Mouse (Mus musculus) gastrocnemius, postnatal 36 days (tissue): ENCODE data around the gene Olfr1406. TPM values are rescaled to one million over a fixed set of nuclear protein-coding genes. Genes with fewer than 3 reads are reported as not detected.
"Not testable (repeated sequence)": the region's sequence is repeated elsewhere in the genome, so short reads cannot be mapped to it uniquely, and the experiment has no call there.

Experiments used
- DNase-seq, 2 experiments: peaks; one replicate each; pipeline ENCODE4 v3.0.0; 2022
- intact Hi-C: fragments of 180-260 bp; cut with DNase I; formaldehyde crosslinking; loops from one replicate; pipeline ENCODE4 v1.15.1; 2025
- long read RNA-seq, 2 experiments: library from polyadenylated mRNA; stranded (forward); transcript quantifications; one replicate each; pipeline ENCODE4 v2.0.0; 2021
- total RNA-seq, 2 experiments: library from RNA; stranded (reverse); gene quantifications; 2 replicates each; pipeline ENCODE4 v1.2.3; 2021

The Olfr1406 gene
- not detected for total RNA-seq
- long read RNA-seq, experiment 1: 0 reads
- long read RNA-seq, experiment 2: 0 reads

- intact Hi-C loops: no loop called here
- no peak for DNase-seq
Measured at GRCm38 (mm10) chr1:173190540-173190939, at the start of gene Olfr1406. TSS of gene Olfr1406 (minus strand) at chr1:173190640.

DNA sequence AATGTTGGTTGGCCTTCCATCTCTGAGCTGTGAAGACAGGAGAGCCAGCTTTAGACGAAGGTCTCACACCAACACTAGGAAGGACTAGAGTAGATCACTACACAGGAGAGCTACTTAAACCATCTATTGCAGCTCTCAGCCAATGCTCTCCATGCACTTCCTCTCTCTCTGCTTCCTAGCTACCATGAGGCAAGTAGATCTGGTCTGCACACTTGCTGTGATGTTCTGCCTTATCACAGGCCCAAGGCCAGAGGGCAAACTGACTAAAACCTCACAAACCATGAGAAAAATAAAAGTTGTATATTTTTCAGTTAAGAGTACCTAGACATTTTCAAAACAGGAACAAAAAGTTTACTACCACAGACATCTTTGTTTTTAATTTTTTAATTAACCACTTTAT lies 46.6 kb upstream of the Olfr1406 start:
- intact Hi-C loops, DNase-seq: not testable (repeated sequence)

DNA sequence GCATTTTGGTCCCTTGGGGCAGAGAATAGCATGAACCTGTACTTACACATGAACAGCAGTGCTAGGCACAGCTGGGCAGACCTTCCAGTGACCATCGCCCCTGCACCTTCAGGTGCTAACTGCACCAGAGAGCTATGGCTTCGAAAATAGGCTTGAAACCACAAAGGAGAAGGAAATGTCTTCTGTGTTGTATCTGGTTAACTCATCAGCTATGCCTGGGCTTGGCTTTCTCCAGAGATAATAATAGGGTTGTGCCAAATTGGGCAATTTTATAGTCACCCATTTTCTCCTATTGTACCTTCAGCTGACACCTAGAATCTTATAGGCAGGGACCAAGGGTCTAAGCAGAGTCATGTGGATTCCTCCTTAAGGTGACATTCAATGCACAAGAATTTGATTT lies 36.6 kb upstream of the Olfr1406 start, which contains the start of gene Fcer1a:
Gene Fcer1a, minus strand, starts transcription at position 134 of the 400 bp plus-strand sequence.
- intact Hi-C loops: no loop called here
- no peak for DNase-seq

DNA sequence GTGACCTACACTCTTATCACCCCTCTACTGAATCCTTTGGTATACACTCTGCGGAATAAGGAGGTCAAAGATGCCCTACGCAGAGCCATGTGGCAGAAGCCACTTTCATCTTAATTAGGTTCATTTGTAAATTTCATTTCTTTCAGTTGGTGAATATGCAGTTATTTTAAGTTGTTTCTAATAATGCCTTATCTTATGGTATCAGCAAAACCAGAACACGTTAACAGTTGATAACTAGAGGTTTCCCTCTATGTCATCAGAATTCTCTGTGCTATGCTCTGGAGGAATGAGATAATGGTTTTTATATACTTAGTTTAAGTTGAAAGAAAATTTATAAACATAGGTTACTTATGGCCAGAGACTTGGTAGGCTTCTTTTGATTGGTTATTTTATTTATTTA lies 26.0 kb upstream of the Olfr1406 start:
- DNase-seq: no peak
- intact Hi-C loops: no loop called here

GRCm38 (mm10) chr1:173212092-173212491 lies 21.7 kb upstream of the Olfr1406 start, which contains the start of gene Olfr1404:
TSS of gene Olfr1404 (plus strand) at chr1:173212392.
- no peak for DNase-seq
- intact Hi-C loops: no loop called here

DNA sequence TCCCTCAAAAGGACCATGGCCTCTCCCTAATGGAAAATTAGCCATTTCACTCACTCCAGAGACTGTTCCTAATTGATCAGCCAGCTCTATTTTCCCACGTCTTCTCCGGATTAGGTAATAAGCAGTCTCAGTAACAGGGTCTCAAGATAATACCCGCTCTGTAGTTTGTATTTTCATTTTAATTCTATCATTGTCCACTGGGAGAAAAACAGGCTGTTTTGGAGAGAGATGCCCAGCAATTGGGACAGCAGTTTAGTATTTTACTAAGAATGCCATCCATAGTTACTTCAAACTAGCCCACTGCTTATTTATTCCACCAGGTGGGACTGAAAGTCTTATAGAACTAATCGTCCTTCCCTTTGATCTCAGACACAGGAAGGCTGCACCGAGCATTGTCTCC lies 7.1 kb upstream of the Olfr1406 start, which contains the start of gene Olfr218:
Gene Olfr218, plus strand, starts transcription at position 301 of the 400 bp plus-strand sequence.
- intact Hi-C loops: no loop called here

GRCm38 (mm10) chr1:173196359-173196758 lies 5.9 kb upstream of the Olfr1406 start:
- intact Hi-C loops: no loop called here
- DNase-seq: no peak

More for the DNA sequence above, 7.1 kb upstream of the Olfr1406 start, which contains the start of gene Olfr218:
- DNase-seq: no peak

- DNase-seq: no peak
- intact Hi-C loops: no loop called here
Measured at GRCm38 (mm10) chr1:173192059-173192458, 1.6 kb upstream of the Olfr1406 start.

DNA sequence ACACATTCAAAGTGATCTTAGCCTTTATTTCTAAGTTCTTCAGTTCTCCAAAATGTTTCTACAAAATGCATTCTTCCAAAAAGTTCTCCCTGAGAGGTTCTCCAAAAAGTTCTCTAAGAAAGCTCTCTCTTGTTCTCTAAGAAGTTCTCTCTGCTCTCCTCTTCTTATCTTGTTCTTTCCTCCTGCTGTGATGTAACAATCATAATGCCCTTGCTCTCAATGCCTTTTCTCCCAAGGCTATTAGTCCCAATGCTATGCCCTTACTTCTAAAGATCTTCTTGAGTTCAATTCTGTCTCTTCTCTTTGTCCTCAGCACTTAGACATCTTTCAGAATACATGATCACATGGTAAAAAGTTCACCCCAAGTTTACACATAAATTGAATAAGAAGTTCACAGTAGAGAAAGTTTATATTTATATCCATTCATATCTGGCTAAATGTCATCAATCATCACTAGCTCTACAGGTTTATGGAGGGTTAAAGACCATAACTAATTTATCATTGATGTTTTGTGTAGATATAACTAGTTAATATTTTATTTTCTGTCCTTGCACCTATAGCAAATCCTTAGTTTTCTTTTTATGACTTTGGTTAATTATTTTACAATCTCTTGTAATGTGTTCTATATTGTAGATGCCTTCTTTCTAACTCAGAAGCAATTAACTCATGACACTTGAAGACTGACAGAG lies 16.1 kb downstream of the Olfr1406 start:
- no peak for DNase-seq
- intact Hi-C loops: no loop called here

DNA sequence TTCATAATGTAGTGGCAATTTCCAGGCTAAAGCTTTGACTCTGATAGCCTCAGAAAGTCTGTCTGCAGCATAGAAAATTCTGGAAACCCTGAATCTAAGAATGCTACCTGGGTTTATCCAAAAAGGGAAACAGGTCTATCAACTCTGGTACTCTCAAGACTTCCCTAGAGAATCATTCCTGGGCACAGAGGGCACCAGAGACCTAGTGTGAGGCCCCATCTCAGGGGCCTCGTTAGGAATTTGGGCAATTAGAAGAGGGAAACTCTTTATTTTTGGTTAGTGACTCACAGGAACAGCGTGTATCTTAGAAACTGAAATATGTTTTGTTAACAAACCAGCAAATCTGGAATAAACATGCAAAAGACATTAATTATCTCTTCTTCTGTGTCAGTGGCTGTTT lies 53.2 kb downstream of the Olfr1406 start, which contains the start of gene Olfr1408:
Gene Olfr1408, minus strand, starts transcription at position 101 of the 400 bp plus-strand sequence.
- intact Hi-C loops: no loop called here
- no peak for DNase-seq

Other genes with a start within 250 kb of the Olfr1406 start
- gene Olfr16, start 240.2 kb downstream of the Olfr1406 start, total RNA-seq: not detected
- gene Olfr1408, start 53.3 kb downstream of the Olfr1406 start, total RNA-seq: not detected
- not detected for gene Olfr218, start 7.2 kb upstream of the Olfr1406 start, total RNA-seq
- gene Olfr1404, start 21.8 kb upstream of the Olfr1406 start, total RNA-seq: not detected
- under 1 TPM in 1 of 2 experiments, not detected in 1; 0.43 TPM for gene Fcer1a, start 36.6 kb upstream of the Olfr1406 start, total RNA-seq
- gene Olfr418, start 75.4 kb upstream of the Olfr1406 start, total RNA-seq: not detected
- not detected for gene Mptx2, start 87.1 kb upstream of the Olfr1406 start, total RNA-seq
- gene Ackr1, start 143.1 kb upstream of the Olfr1406 start, total RNA-seq: 1 to 10 TPM; 2.2 to 2.9 TPM
- gene Aim2, start 160.2 kb upstream of the Olfr1406 start, total RNA-seq: under 1 TPM in 1 of 2 experiments, not detected in 1; 0.47 TPM
- 1 to 10 TPM; 8.7 to 8.9 TPM for gene Cadm3, start 177.1 kb upstream of the Olfr1406 start, total RNA-seq